Mouse (Mus musculus): ENCODE results near the gene Gm7361.
A peak's percentile ranks its signal among the peaks of the same experiment; 100 is the strongest.
"Not testable (repeated sequence)": the region's sequence is repeated elsewhere in the genome, so short reads cannot be mapped to it uniquely, and the experiment has no call there.

Gene Gm7361

GRCm38 (mm10) chr5:26257391-26257790 lies at the start of gene Gm7361:
Gene Gm7361 (plus strand): TSS chr5:26257691.
- not testable (repeated sequence) for DNase-seq (ENCODE audit: low read depth, low spot score)

DNA sequence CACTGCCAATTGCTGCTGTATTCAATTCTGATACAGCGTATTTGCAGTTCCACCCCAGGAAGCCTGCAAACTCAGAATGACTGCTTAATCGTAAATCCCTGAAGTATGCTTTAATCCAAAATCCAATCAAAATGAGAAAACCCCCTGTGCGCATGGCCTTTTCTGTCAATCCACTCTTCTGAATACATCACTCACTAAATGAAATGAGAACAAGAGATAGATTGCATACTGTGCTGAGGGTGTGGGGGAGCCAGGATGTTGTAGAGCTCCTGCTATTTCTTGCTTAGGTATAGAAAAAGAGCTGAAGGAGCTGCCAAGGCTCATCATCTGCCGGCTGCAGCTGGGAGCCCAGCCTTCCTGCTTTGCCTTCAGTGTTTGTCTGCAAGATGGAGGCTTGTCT lies 46.5 kb upstream of the Gm7361 start:
- DNase-seq (ENCODE audit: low read depth, low spot score), result no peak

DNA sequence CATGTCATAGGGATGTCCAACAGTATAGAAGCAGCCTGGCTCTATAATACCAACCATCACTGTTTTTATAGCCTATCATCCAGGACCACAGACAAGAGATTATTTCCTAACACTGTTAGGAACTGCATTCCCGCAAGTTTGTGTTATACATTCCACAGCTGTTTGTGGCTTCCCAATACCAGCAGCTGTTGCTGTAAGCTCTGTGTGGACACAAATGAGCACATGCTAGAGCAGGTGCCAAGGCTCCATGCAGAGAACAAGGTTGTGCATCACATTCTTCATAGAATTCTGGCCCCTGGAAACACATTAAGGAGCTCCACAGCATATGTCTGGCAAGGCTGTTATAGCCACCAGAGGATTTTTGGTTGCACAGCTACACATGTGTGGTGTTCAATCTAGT lies 35.4 kb upstream of the Gm7361 start:
- no peak for DNase-seq (ENCODE audit: low read depth, low spot score)

DNA sequence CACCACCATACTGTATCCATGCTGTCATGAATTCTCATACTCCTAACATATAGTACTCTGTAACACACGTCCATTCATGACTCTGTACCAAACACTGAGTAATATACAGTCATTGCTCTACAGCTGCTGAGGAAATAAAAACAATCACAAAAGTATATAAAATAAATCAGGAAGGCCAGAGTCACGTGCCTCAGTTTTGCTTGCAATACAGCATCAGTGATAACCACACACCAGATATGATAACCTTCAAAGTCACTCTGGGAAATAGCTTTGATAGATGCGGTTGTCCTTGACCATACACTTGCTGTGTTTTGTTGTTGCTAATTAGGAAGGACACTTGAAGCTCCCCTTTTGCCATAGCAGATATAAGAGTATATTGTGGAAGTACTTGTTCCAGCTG lies 9.2 kb downstream of the Gm7361 start:
- not testable (repeated sequence) for DNase-seq (ENCODE audit: low read depth, low spot score)

GRCm38 (mm10) chr5:26280361-26280760 lies 22.9 kb downstream of the Gm7361 start:
- DNase-seq (ENCODE audit: low read depth, low spot score), result no peak

- DNase-seq (ENCODE audit: low read depth, low spot score), result no peak
Measured at GRCm38 (mm10) chr5:26281717-26282116, 24.2 kb downstream of the Gm7361 start.

DNA sequence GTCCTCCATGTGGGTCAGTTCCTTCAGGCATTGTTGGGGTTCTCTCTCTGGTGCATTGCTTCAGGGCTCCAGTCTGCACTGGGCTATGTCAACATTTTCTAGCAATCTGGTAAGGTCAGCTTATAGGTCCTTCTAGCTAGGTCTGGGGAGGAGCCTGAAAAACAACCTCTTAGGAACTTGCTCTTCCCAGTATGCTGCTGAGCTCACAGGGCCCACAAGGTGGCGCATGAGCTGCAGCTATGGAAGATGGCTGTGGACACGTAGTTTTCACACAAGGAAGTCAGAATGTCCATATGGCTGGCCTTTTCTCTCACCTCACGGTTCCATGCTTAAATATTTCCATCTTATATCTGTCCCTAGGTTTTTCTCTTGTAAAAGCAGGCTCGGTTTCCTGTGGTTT lies 24.8 kb downstream of the Gm7361 start:
- DNase-seq (ENCODE audit: low read depth, low spot score), result peak; percentile 77

- no peak for DNase-seq (ENCODE audit: low read depth, low spot score)
Measured at GRCm38 (mm10) chr5:26283399-26283798, 25.9 kb downstream of the Gm7361 start.

- DNase-seq (ENCODE audit: low read depth, low spot score), result no peak
Measured at GRCm38 (mm10) chr5:26291621-26292020, 34.1 kb downstream of the Gm7361 start.

DNA sequence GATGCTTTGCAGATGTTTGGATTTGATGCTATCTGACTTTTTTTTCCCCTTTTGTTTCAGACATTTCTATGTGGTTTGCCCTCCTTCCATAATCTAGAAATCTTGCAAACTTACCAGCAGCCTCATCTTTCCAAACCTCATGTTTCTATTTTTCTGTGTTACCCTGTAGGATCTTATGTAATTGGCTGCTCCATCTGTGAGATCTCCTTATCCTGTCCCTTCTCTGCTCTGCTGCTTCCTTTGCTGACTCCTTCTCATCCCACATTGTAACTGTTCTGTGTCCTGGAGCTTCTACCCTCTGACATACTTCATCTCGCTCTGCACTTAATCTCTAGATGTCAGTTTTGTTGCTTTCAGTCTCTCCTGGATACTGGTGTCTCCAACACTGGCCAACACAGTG lies 35.8 kb downstream of the Gm7361 start:
- no peak for DNase-seq (ENCODE audit: low read depth, low spot score)

All from R1 (cell line).